Mouse (Mus musculus): ENCODE data around the gene Smagp. TPM values are rescaled to one million over a fixed set of nuclear protein-coding genes. Genes with fewer than 3 reads are reported as not detected.

The Smagp gene
- polyA plus RNA-seq, 1 experiment, result not detected

DNA sequence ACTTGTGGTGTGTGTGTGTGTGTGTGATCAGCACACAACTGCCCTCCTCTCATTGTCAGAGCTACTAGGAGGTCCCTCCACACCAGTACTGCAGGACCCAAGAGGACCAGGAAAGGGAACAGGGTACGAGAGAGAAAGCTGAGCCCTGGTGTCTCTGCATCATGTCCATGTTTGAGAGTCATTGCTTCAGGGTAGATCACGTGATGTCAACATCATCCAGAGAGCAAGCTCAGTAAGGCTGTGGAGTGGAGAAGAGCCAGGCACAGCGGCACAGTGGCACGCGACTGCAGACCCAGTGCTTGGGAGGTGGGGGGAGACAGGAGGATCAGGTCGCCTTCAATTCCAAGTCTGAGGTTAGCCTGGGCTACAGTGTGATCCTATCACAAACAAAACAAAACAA, 60.3 kb downstream of the Smagp start:
- TF ChIP-seq POLR2A (IDR thresholded peaks at IDR 0.05; ENCODE audit: insufficient read depth, low read depth, low read length), result no peak
- no peak for TF ChIP-seq CTCF (IDR thresholded peaks at IDR 0.05; ENCODE audit: insufficient read depth, low read depth, low read length)
- H3K27ac ChIP-seq (ENCODE audit: insufficient read depth, low read depth, low read length), result no peak overlapping the region
- H3K4me1 ChIP-seq (ENCODE audit: control insufficient read depth, insufficient read depth, low read length), result 0 out of 2 replicates have a peak, but pooled peaks cover 9% of the 10 kb centered on the region
- no peak overlapping the region for H3K4me3 ChIP-seq (ENCODE audit: insufficient read depth, low read depth, low read length)
- 87% methylated on average over 6 of the region's 6 CpGs for WGBS

DNA sequence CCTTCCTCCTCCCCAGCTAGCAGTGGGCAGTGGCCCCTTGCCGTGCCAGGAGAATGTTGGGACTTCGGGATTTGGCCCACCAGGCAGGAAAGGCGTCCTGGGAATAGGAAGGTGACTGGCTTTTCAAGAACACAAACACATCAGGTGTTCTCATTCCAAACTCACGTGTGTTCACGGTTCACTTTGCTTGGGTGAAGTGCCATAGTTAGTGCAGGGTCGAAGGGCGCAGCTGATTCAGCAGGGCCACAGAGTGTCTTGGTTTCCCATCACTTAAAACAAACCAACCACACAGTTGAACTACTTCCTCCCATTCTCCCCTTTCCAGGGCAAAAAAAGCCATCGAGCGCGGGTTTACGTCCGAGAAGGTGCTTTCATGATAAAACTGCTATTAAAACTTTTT, 61.4 kb downstream of the Smagp start:
- TF ChIP-seq CTCF (IDR thresholded peaks at IDR 0.05; ENCODE audit: insufficient read depth, low read depth, low read length) (no peak), POLR2A (IDR thresholded peaks at IDR 0.05; ENCODE audit: insufficient read depth, low read depth, low read length) (no peak)
- WGBS, result 92% methylated on average over 12 of the region's 12 CpGs
- 0 out of 2 replicates have a peak, but pooled peaks cover 9% of the 10 kb centered on the region for H3K4me1 ChIP-seq (ENCODE audit: control insufficient read depth, insufficient read depth, low read length)
- H3K4me3 ChIP-seq (ENCODE audit: insufficient read depth, low read depth, low read length), result no peak overlapping the region
- no peak overlapping the region for H3K27ac ChIP-seq (ENCODE audit: insufficient read depth, low read depth, low read length)

GRCm38 (mm10) chr15:100574378-100574777, 62.4 kb downstream of the Smagp start:
- Histone ChIP-seq H3K27ac (ENCODE audit: insufficient read depth, low read depth, low read length) (no peak overlapping the region), H3K4me1 (ENCODE audit: control insufficient read depth, insufficient read depth, low read length) (0 out of 2 replicates have a peak, but pooled peaks cover 9% of the 10 kb centered on the region), H3K4me3 (ENCODE audit: insufficient read depth, low read depth, low read length) (no peak overlapping the region)
- TF ChIP-seq POLR2A (IDR thresholded peaks at IDR 0.05; ENCODE audit: insufficient read depth, low read depth, low read length) (no peak), CTCF (IDR thresholded peaks at IDR 0.05; ENCODE audit: insufficient read depth, low read depth, low read length) (no peak)
- 63% methylated on average over 2 of the region's 2 CpGs for WGBS

DNA sequence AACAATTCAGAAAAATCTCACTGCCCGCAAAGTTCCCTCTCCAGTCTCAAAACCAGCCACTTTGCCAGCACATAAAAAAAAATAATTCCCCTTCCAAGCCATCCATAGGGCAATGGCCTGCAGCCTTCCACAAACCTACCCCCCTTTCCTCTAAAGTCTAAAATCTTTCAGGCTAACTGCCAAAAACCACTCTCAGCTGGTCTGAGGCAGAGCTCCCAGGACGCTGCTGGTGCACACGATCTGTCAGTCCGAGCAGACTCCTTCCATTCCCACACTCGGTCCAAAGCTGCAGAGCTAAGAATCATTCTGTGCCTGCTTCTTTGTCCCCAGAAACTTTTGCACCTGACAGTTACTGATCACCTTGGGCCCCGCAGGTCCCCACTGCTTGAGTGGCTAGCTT, 62.8 kb downstream of the Smagp start:
- H3K27ac ChIP-seq (ENCODE audit: insufficient read depth, low read depth, low read length), result no peak overlapping the region
- 47% methylated on average over 6 of the region's 6 CpGs for WGBS
- TF ChIP-seq POLR2A (IDR thresholded peaks at IDR 0.05; ENCODE audit: insufficient read depth, low read depth, low read length), result no peak
- no peak for TF ChIP-seq CTCF (IDR thresholded peaks at IDR 0.05; ENCODE audit: insufficient read depth, low read depth, low read length)
- H3K4me1 ChIP-seq (ENCODE audit: control insufficient read depth, insufficient read depth, low read length), result 0 out of 2 replicates have a peak, but pooled peaks cover 9% of the 10 kb centered on the region
- no peak overlapping the region for H3K4me3 ChIP-seq (ENCODE audit: insufficient read depth, low read depth, low read length)

Other genes with a start within 250 kb of the Smagp start
- gene Gm5475, start 214.8 kb downstream of the Smagp start, polyA plus RNA-seq (2012; ENCODE audit: insufficient read depth, insufficient read length, low replicate concordance, missing spikeins), result not detected in 2 replicates
- not detected in 2 replicates for gene Slc11a2, start 211.9 kb downstream of the Smagp start, polyA plus RNA-seq (2012; ENCODE audit: insufficient read depth, insufficient read length, low replicate concordance, missing spikeins)
- gene Letmd1, start 167.9 kb downstream of the Smagp start, polyA plus RNA-seq (2012; ENCODE audit: insufficient read depth, insufficient read length, low replicate concordance, missing spikeins), result not detected in 2 replicates
- not detected in 2 replicates for gene Csrnp2, start 141.5 kb downstream of the Smagp start, polyA plus RNA-seq (2012; ENCODE audit: insufficient read depth, insufficient read length, low replicate concordance, missing spikeins)
- not detected in 2 replicates for gene Tfcp2, start 84.9 kb downstream of the Smagp start, polyA plus RNA-seq (2012; ENCODE audit: insufficient read depth, insufficient read length, low replicate concordance, missing spikeins)
- gene Pou6f1, start 37.0 kb downstream of the Smagp start, polyA plus RNA-seq (2012; ENCODE audit: insufficient read depth, insufficient read length, low replicate concordance, missing spikeins), result not detected in 2 replicates
- gene Dazap2, start 21.6 kb downstream of the Smagp start, polyA plus RNA-seq (2012; ENCODE audit: insufficient read depth, insufficient read length, low replicate concordance, missing spikeins), result not detected in 2 replicates
- not detected in 2 replicates for gene Bin2, start 32.6 kb upstream of the Smagp start, polyA plus RNA-seq (2012; ENCODE audit: insufficient read depth, insufficient read length, low replicate concordance, missing spikeins)
- gene Cela1, start 51.0 kb upstream of the Smagp start, polyA plus RNA-seq (2012; ENCODE audit: insufficient read depth, insufficient read length, low replicate concordance, missing spikeins), result not detected in 2 replicates
- not detected in 2 replicates for gene Galnt6, start 92.4 kb upstream of the Smagp start, polyA plus RNA-seq (2012; ENCODE audit: insufficient read depth, insufficient read length, low replicate concordance, missing spikeins)
- gene Slc4a8, start 124.8 kb upstream of the Smagp start, polyA plus RNA-seq (2012; ENCODE audit: insufficient read depth, insufficient read length, low replicate concordance, missing spikeins), result 38.7 TPM in 1 of 2 replicates, not detected in the other
- not detected in 2 replicates for gene Scn8a, start 232.9 kb upstream of the Smagp start, polyA plus RNA-seq (2012; ENCODE audit: insufficient read depth, insufficient read length, low replicate concordance, missing spikeins)

Data from olfactory bulb, adult 2 months (tissue).